Mouse (Mus musculus) urinary bladder, postnatal 4 days (tissue): ENCODE results near the gene Vmn2r115.
"Not testable (repeated sequence)": the region's sequence is repeated elsewhere in the genome, so short reads cannot be mapped to it uniquely, and the experiment has no call there.

Source experiments
- DNase-seq, 2 experiments: peaks; one replicate each; pipeline ENCODE4 v3.0.0; 2021 to 2022; ENCODE audit warnings: low spot score in 2 of 2

Gene Vmn2r115

DNA sequence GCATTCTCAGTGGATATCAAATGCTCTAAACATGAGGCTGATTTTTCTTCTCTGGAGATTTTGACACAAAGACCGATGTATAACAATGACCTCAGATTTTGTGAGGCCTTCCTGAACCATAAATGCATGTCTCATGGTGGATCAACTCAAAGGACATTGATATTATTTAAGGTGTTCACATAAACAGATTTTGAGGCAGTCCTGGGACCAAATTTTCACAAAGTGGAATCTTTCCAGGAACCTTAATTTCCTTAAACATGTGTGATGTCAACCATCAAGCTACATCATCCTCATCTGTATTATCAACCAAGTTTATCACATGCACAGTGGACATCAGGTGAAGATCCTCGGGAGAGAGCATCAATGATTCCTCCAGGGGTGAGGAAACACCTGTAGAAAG lies at the start of gene Vmn2r115:
TSS of gene Vmn2r115 (plus strand) at position 301 of the 400 bp plus-strand sequence.
- DNase-seq, result not testable (repeated sequence)

DNA sequence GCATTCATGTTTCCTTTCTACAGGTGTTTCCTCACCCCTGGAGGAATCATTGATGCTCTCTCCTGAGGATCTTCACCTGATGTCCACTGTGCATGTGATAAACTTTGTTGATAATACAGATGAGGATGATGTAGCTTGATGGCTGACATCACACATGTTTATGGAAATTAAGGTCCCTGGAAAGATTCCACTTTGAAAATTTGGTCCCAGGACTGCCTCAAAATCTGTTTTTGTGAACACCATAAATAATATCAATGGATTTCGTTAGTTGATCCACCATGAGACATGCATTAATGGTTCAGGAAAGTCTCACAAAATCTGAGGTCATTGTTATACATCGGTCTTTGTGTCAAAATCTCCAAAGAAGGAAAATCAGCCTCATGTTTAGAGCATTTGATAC lies 31.1 kb upstream of the Vmn2r115 start, which contains the start of gene Vmn2r114:
TSS of gene Vmn2r114 (minus strand) at position 101 of the 400 bp plus-strand sequence.
- DNase-seq, result not testable (repeated sequence)

DNA sequence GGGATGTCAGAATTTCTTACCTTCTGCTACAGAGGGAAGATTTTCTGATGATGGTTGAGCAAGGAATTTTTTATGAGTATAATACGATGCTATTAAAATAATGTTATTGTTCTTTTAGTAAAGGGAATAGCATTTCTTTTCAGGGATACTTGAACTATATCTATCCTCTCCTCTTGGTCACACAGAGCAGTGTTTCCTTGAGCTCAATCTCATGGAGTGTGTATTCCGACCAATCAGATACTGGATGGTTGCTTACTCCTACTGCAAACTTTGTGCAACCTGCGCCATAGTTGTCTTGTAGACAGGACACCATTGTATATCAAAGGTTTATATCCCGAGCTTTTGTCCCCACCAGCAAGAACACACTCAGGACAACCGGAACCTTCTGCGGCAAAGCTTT lies 12.9 kb upstream of the Vmn2r115 start:
- DNase-seq, result no peak

DNA sequence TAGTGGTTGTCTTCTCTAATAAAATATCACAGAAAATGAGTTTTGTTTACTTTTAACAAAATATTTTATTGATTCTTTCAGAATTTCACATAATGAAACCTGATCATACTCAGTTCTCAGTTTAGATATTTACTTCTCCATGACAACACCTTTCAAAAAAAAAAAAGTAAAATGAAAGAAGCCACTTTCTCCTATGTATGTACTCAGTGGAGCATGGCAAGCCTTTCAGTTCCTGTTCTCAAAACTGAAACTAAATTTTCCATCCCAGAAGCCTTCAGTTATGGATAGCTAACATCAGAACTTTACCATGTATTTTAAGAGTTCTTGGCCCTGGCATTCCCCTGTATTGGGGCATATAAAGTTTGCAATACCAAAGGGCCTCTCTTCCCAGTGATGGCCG lies 8.1 kb downstream of the Vmn2r115 start:
- no peak for DNase-seq

DNA sequence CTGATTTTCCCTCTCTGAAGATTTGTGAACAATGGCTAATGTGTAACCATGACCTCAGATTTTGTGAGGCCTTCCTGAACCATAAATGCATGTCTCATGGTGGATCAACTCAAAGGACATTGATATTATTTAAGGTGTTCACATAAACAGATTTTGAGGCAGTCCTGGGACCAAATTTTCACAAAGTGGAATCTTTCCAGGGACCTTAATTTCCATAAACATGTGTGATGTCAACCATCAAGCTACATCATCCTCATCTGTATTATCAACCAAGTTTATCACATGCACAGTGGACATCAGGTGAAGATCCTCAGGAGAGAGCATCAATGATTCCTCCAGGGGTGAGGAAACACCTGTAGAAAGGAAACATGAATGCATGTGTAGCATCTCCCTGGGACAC lies 40.8 kb downstream of the Vmn2r115 start, which contains the start of gene Vmn2r116:
TSS of gene Vmn2r116 (plus strand) at position 301 of the 400 bp plus-strand sequence.
- not testable (repeated sequence) for DNase-seq
